Mouse (Mus musculus) lung, adult 2 months (tissue): ENCODE results near the gene Gse1.

Source experiments
- CTCF ChIP-seq: fragments of 200-500 bp; IDR thresholded peaks from 2 replicates; pipeline ENCODE4 v1.5.1; 2011; ENCODE audit warnings: mild to moderate bottlenecking, low read length, control low read depth; ENCODE audit not compliant: insufficient read depth
- POLR2A ChIP-seq: fragments of 200-500 bp; IDR thresholded peaks from 2 replicates; pipeline ENCODE4 v1.6.1; 2011; ENCODE audit warnings: low read depth, mild to moderate bottlenecking, control low read depth, low read length, borderline replicate concordance; ENCODE audit errors: extremely low read depth

DNA sequence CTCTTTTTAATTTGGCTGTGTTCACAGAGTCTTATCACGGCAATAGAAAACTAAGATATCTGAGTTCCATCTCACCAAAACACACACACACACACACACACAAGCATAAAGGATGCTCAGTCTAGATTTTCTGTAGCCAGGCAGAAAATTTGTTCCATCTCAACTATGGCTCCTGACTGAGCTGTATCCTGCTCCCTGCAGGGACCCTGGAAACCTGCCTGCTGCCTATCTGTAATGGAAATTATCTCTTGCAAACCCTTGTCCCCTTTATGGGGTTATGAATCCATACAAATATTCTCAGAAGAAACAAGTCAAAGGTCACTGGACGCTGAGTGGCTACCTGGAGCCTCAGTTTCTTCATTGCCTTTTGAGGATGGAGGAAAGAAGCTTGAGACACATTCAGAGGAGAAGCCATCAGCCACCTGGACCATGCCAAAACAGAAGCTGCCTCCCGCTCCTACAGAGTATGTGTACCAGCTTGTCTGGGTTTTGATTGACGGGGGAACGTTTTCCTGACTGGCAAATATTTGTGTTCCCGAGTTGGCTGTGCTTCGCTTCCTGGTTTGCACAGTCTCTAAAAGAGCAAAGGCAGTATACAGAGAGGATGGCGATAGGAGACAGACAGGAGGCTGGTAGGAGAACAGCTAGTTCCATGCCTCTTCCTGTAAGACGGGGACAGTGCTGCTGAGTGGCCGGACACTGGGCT lies 363.5 kb downstream of the Gse1 start:
- TF ChIP-seq POLR2A (no peak), CTCF (no peak)
